In the genomic region with DNA sequence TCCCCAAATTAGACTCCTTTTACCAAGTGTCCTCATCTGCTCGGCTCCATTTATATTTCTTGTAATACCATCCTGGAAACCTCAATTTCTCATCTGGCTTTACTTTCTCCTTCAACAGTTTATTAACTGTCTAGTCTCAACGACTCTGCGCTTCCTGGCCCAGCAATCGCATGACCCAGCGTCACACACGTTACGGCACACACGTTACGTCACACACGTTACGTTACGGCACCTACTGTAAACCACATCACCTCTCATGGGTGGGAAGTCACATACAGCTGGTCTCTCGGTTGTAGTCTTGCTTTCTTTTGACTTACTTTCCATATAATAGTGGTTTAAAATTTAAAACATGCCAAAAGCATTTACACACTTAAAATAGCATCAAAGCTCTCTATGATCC, we compare ENCODE assay signal across 28 mouse cellular contexts. TPM values are rescaled to one million over a fixed set of nuclear protein-coding genes. Genes with fewer than 3 reads are reported as not detected.
"Had no signal": no experiment of that assay in that cellular context is flagged by ENCODE, and none has a peak within 500 bp of the region (broad histone marks: within the 10 kb centered on the region; RNA-seq: fewer than 3 reads in every experiment).

No protein-coding gene starts in this region.

- H3K27me3 ChIP-seq: liver, embryonic 15.5 days; lung, embryonic 15.5 days; megakaryocyte, embryonic 14.5 days; midbrain, embryonic 13.5 days; neural tube, embryonic 13.5 days; neural tube, embryonic 15.5 days had no signal

- DNase-seq: liver, postnatal 0 days; lung, adult 2 months; lung, postnatal 14 days; lung, postnatal 36 days; retina, postnatal 1 day; right cerebral cortex, adult 18-20 months; right cerebral cortex, postnatal 25 days; right cerebral cortex, postnatal 4 days; spleen, adult 18-20 months; thymus, adult 18-20 months; thymus, postnatal 14 days; thymus, postnatal 36 days had no signal

- ATAC-seq: liver, postnatal 0 days; lung, postnatal 0 days; midbrain, embryonic 13.5 days; midbrain, embryonic 16.5 days had no signal

- H3K9ac ChIP-seq: liver, embryonic 15.5 days; liver, postnatal 0 days; lung, embryonic 15.5 days; midbrain, embryonic 13.5 days; neural tube, embryonic 13.5 days; neural tube, embryonic 15.5 days had no signal

- H3K4me2 ChIP-seq: liver, embryonic 15.5 days; lung, embryonic 15.5 days; midbrain, embryonic 11.5 days; midbrain, embryonic 13.5 days; neural tube, embryonic 13.5 days; neural tube, embryonic 15.5 days had no signal

- H3K9me3 ChIP-seq: liver, embryonic 15.5 days; lung, embryonic 15.5 days; megakaryocyte, embryonic 14.5 days; midbrain, embryonic 13.5 days; neural tube, embryonic 13.5 days; neural tube, embryonic 15.5 days had no signal

- H3K4me3 ChIP-seq: liver, embryonic 15.5 days; lung, embryonic 15.5 days; megakaryocyte, embryonic 14.5 days; midbrain, embryonic 13.5 days; myocyte; neural tube, embryonic 13.5 days; neural tube, embryonic 15.5 days had no signal

- H3K27ac ChIP-seq: liver, embryonic 15.5 days; lung, embryonic 15.5 days; macrophage; midbrain, embryonic 13.5 days; neural tube, embryonic 13.5 days; neural tube, embryonic 15.5 days had no signal

RNA-seq across cellular contexts. Expression of gene Fam24a, which starts 22.4 kb away (rescaled TPM):
- polyA plus RNA-seq: liver, embryonic 15.5 days; liver, postnatal 0 days; lung, adult 2 months; lung, embryonic 15.5 days; lung, postnatal 0 days; macrophage; midbrain, embryonic 11.5 days; midbrain, embryonic 13.5 days; midbrain, embryonic 16.5 days; myocyte; neural tube, embryonic 11.5 days; neural tube, embryonic 13.5 days; neural tube, embryonic 15.5 days; small intestine, adult 2 months; stomach, embryonic 14.5 days; stomach, embryonic 16.5 days; thymus, postnatal 0 days had no signal

RNA-seq across cellular contexts. Expression of gene Fam24b, which starts 26.8 kb away (rescaled TPM):
- polyA plus RNA-seq: liver, embryonic 15.5 days; liver, postnatal 0 days; lung, embryonic 15.5 days; lung, postnatal 0 days; macrophage; midbrain, embryonic 11.5 days; midbrain, embryonic 16.5 days; myocyte; neural tube, embryonic 11.5 days; neural tube, embryonic 13.5 days; neural tube, embryonic 15.5 days; small intestine, adult 2 months; stomach, embryonic 14.5 days; stomach, embryonic 16.5 days; thymus, postnatal 0 days had no signal

RNA-seq across cellular contexts. Expression of gene Cuzd1, which starts 34.0 kb away (rescaled TPM):
- polyA plus RNA-seq: liver, embryonic 15.5 days; liver, postnatal 0 days; lung, adult 2 months; lung, postnatal 0 days; macrophage; midbrain, embryonic 11.5 days; midbrain, embryonic 13.5 days; midbrain, embryonic 16.5 days; myocyte; neural tube, embryonic 11.5 days; neural tube, embryonic 13.5 days; neural tube, embryonic 15.5 days; stomach, embryonic 14.5 days had no signal
